Mouse (Mus musculus) bone marrow, adult 2 months (tissue): Measurements from ENCODE around the gene Anks1b.

Experiments
- CTCF ChIP-seq: fragments of 200-500 bp; IDR thresholded peaks from 2 replicates; pipeline ENCODE4 v1.5.1; 2011; ENCODE audit warnings: low read length, control low read depth; ENCODE audit not compliant: control insufficient read depth, insufficient read depth
- POLR2A ChIP-seq: fragments of 200-500 bp; IDR thresholded peaks from 2 replicates; pipeline ENCODE4 v1.6.1; 2011; ENCODE audit warnings: low read depth, mild to moderate bottlenecking, control low read depth, low read length, borderline replicate concordance; ENCODE audit not compliant: control insufficient read depth

- TF ChIP-seq POLR2A, result no peak
- 0 out of 2 replicates have a peak, but pooled peaks have one; percentile 38 for TF ChIP-seq CTCF
These were observed 500.2 kb downstream of the Anks1b start for GRCm38 (mm10) chr10:90373469-90373868.
